Mouse (Mus musculus) mouse trophoblast stem cell (cell line): ENCODE data around the gene Slc37a2.

Experiments used
- in situ Hi-C, 2 experiments: fragments of 300-500 bp; cut with MseI, MboI; formaldehyde crosslinking; loops; 2 replicates in 1 of 2; 3 replicates in 1 of 2; pipeline ENCODE4 v1.15.1; 2025

The Slc37a2 gene

DNA sequence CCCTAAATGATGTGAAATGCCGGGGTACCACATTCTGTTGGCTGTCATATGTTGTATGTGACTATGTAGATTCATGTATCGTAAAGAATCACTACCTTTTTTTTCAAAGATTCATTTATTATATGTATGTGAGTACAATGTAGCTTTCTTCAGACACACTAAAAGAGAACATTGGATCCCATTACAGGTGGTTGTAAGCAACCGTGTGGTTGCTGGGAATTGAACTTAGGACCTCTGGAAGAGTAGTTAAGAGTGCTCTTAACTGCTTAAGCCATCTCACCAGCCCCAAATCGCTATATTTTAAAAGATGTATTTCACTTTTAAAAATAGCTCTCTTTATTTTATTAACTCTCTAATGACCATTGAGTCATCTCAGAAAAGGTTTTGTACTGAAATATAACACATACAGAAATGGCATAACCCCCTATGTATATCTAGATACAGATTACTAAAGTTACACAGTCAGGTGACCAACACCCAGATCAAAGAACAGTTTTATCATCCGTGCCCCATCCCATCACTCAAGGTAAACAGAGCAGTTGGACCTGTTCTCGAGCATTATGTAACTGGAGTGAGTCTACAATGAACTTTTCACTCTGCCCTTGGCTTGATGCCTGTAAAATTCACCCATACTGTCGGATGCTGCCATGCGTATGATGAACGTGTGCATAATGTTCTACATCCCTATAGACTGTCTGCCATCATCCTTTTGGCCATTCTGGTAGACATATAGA lies 41.0 kb downstream of the Slc37a2 start:
- in situ Hi-C loops = no loop called here

GRCm38 (mm10) chr9:37213060-37213738 lies 42.3 kb downstream of the Slc37a2 start:
- in situ Hi-C loops = no loop called here

DNA sequence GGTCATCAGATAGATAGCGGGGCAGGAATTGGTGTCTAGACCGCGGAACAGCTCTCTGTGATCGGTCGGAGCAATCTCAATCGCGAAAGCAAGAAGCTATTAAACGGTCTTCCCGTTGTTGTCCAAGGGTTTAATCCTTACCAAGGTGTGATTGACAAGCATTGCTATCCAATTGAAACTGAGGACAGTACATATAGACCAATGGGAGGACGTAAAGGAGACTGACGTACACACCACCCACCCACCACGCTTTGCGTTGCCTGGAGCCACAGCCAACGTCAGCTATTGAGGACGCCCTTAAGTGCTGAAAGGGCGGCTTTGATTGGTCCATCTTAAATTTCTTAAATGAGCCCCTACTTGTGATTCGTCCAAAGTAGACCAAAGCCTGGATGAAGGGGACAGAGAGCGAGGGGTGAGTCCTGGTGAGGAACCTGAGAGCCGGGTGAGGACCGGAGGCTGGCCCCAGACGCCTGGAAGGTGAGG lies 47.6 kb downstream of the Slc37a2 start, which contains the start of gene Tmem218:
TSS of gene Tmem218 (plus strand) at position 295 of the 483 bp plus-strand sequence.
- in situ Hi-C loops = no loop called here

- in situ Hi-C loops = no loop called here
Measured at GRCm38 (mm10) chr9:37203884-37204283, 51.7 kb downstream of the Slc37a2 start.

- in situ Hi-C loops = no loop called here
Measured at GRCm38 (mm10) chr9:37200414-37200813, 55.1 kb downstream of the Slc37a2 start.

DNA sequence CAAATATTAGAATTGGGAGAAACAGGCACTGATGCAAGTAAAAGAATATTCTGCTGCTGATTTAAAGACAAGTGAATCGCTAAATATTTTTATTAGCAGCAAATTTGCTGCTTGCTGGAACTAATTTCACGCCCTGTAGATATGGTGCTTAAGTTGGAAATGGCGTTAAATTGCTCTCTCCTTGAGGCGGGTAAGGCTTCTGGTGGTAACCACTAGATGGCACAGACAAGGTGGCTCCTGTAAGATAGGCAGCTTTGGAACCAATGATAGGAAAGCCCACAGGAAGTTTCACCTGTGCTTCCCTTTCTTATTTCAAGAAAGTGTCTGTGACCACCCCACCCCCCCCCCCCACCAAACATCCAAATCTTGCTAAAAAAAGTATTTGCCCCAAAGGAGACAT lies 58.5 kb downstream of the Slc37a2 start:
- in situ Hi-C loops = no loop called here

GRCm38 (mm10) chr9:37188024-37188423 lies 67.5 kb downstream of the Slc37a2 start:
- in situ Hi-C loops = loop anchor here in 1 of 2 experiments (5.0 kb wide), 1 partner anchor 39 kb away; no protein-coding TSS in a partner anchor

DNA sequence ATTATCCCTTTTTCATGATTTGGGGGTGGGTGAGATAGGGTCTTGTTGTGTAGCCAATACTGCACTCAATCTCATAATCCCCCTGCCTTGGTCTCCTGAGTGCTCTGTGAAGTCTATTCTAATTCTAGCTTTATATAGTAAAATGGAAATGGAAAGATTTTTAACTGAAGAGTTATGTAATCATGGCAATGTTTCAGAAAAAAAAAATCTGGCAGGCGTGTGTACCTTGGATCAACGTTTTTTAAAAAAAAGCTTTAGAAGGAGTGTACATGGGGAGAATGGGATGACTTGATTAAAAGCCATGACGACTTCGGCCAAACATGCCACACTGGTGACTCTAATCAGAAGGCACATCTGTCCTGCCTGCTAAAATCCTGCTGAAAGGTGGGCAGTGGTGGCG lies 68.1 kb downstream of the Slc37a2 start:
- in situ Hi-C loops = loop anchor here in 1 of 2 experiments (5.0 kb wide), 1 partner anchor 40 kb away; no protein-coding TSS in a partner anchor

GRCm38 (mm10) chr9:37183176-37183575 lies 72.4 kb downstream of the Slc37a2 start:
- in situ Hi-C loops = loop anchor here in 1 of 2 experiments (5.0 kb wide), 1 partner anchor 39 kb away; no protein-coding TSS in a partner anchor

DNA sequence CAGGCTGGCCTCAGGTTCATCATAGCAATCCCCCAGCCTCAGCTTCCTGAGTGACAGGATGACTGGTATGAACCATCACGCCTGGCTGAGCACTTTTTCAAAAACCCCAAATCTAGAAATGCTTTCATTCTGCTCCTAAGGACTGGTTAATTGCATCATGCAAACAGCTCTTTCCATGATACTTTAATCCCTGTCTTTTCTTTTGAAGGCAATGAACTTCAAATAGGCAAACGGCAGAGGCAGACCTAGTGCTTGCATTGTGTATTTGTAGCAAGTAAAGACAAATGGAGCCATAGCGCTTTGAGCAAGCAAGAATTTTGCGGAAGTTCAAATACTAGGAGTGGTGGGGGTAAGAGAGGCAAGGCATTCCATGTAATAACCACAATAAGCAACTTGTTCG lies 73.9 kb downstream of the Slc37a2 start:
- in situ Hi-C loops = loop anchor here in 1 of 2 experiments (5.0 kb wide), 1 partner anchor 41 kb away; no protein-coding TSS in a partner anchor

DNA sequence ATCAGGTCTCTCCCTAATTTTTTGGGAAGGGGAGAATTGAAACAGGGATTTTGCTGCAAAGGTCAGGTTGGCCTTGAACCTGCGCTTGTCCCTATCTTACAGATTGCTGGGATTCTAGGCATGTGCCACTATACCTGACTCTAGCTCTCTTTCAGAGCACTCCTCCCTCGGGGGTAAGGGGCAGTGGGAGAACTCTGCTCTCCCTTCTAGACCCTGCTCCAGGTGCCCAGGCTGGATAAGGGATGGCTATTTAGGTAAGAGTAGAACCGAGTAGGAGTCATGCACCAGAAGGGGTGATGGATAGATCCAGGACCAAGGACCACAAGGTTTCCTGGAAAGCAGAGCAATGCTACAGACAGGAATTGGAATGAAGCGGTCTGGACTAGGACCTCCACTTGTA lies 75.9 kb downstream of the Slc37a2 start:
- in situ Hi-C loops = loop anchor here in 1 of 2 experiments (10.0 kb wide), 1 partner anchor 145 kb away; no protein-coding TSS in a partner anchor

GRCm38 (mm10) chr9:37178911-37179310 lies 76.6 kb downstream of the Slc37a2 start:
- in situ Hi-C loops = loop anchor here in 1 of 2 experiments (10.0 kb wide), 1 partner anchor 146 kb away; no protein-coding TSS in a partner anchor
